Mouse (Mus musculus) bone marrow macrophage, adult 2 months (primary cell): ENCODE measurements around the gene Mst1. TPM values are rescaled to one million over a fixed set of nuclear protein-coding genes. Genes with fewer than 3 reads are reported as not detected.

Source experiments
- H3K27ac ChIP-seq: 2 replicates; pipeline ENCODE4 v1.5.1; 2012; ENCODE audit warnings: low read depth, low read length; ENCODE audit not compliant: insufficient read depth
- H3K4me1 ChIP-seq: 2 replicates; pipeline ENCODE4 v1.6.1; 2012; ENCODE audit warnings: low read length; ENCODE audit not compliant: control insufficient read depth, insufficient read depth
- H3K4me3 ChIP-seq: 2 replicates; pipeline ENCODE4 v1.5.1; 2012; ENCODE audit warnings: mild to moderate bottlenecking, low read length, moderate library complexity; ENCODE audit not compliant: insufficient read depth
- CTCF ChIP-seq: IDR thresholded peaks from 2 replicates; pipeline ENCODE4 v1.5.1; 2012; ENCODE audit warnings: low read depth, mild to moderate bottlenecking, low read length, moderate library complexity
- POLR2A ChIP-seq: IDR thresholded peaks from 2 replicates; pipeline ENCODE4 v1.6.1; 2012; ENCODE audit warnings: mild to moderate bottlenecking, low read depth, low read length, borderline replicate concordance
- polyA plus RNA-seq: library from polyadenylated mRNA; stranded (reverse); fragments of >200 nt; gene quantifications from 2 replicates; pipeline ENCODE4 v1.2.4, GENCODE M21; 2012; ENCODE audit not compliant: missing spikeins, insufficient read depth, insufficient read length

Mst1 gene
- polyA plus RNA-seq, result not detected in 2 replicates

DNA sequence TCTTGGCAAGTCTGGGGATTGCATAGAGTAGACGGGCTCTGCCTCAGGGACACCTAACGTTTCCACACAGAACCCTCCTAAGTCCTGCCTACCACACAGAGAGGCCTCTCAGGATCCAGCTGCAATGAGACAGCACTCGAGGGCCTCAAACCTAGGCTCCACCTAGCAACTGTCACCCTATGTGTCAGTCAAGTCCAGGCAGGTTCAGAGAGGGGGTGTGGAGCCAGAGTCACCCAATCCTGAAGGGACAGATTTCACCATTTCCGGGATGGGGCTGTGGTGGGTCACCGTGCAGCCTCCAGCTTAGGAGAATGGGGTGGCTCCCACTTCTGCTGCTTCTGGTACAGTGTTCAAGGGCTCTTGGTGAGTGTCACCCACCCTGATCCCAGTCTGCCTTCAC, at the start of gene Mst1:
TSS of gene Mst1 (plus strand) at position 269 of the 400 bp plus-strand sequence.
- Histone ChIP-seq H3K27ac (no peak within 1 kb of the TSS), H3K4me1 (peaks cover 8% of the 10 kb centered on the region), H3K4me3 (peak within 1 kb of the TSS; percentile 94)
- TF ChIP-seq POLR2A, result no peak
- TF ChIP-seq CTCF, result no peak

DNA sequence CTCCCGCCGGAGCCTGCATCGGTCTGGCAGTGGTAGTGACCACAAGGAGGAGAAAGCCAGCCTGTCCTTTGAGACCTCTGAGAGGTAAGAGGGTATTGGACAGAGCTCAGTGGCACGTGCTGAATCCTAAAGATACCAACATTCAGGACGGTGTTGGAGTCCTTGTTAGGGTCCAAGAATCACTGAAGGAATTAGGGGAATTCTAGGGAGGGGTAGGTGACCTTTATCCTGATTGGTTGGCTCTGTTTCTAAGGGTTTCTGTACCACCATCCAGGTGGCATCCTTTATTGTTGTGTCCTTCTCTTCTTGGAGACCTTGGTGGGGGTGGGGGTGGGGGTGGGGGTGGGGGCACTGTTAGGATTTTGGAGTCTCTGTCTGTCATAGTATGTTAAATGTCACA, 48.1 kb upstream of the Mst1 start:
- no peak overlapping the region for H3K27ac ChIP-seq
- no peak overlapping the region for H3K4me3 ChIP-seq
- TF ChIP-seq POLR2A (no peak), CTCF (no peak)
- H3K4me1 ChIP-seq, result no peaks in the 10 kb centered on the region

DNA sequence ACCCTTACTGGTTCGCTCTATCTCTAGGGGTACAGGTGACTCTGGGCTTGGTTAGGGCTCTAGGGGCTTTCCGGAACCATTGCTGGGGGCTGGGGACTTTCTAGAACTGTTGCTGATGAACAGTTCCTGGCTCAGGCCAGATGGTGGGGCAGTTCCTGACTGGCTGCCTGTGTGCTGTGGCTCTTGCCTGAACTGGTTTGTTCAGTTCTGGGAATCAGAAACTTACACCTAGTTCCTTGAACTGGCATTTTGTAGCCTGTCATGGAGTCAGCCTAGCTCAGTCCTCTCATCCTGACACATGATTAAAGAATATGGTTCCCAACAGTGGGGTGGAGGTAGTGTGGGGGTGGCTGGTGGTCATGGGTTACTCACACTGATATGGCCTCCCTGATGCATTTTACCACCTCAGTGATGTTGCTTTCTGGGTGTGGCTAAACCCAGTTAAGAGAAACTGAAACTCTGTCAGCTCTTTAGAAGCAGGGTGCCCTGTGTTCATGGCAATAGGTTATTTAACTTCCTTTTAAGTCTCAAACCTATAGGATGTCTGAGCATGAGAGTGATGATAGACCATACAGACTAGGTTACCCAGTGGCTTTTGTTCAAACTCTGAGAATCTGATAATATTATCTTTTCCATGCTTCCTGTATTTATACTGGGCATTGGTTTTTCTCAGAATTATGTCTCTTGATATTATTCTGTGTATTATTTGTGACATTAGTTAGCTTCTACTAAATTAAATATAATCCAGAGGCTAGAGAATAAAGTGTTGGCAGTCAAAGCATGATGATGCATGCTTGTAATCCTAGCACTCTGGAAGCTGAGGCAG, 44.7 kb upstream of the Mst1 start:
- TF ChIP-seq CTCF (no peak), POLR2A (no peak)
- no peaks in the 10 kb centered on the region for H3K4me1 ChIP-seq
- H3K27ac ChIP-seq, result no peak overlapping the region
- no peak overlapping the region for H3K4me3 ChIP-seq

DNA sequence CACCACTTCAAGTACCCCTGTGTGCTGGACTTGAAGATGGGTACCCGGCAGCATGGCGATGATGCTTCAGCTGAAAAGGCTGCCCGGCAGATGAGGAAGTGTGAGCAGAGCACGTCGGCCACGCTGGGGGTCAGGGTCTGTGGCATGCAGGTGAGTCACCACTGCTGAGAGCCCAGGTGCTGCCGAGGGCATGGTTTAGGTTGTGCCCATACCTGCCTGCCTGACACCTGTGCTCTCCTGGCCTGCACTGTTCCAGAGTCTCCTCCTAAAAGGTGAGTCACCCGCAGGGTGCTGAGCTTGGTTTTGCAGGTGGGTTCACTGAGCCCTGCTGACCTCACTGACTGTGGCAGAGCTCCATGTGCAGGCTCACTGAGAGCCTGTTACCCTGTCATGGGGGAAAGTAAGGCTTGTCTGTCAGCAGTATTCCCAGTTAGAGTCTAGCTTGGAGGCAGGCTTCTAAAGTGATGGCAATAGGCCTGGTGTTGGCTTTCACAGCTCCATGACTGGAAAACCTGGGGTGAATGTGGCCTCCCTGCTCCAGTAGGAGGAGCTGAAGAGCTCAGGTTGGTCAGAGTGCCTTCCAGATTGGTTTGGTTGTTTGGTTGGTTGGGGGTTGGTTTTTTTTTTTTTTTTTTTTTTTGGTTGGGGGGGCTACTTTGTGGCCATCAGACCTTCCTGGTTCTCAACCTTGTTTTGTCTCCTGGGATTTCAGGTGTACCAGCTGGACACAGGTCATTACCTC, 35.3 kb upstream of the Mst1 start:
- H3K4me3 ChIP-seq, result no peak overlapping the region
- H3K4me1 ChIP-seq, result peaks cover 4% of the 10 kb centered on the region

DNA sequence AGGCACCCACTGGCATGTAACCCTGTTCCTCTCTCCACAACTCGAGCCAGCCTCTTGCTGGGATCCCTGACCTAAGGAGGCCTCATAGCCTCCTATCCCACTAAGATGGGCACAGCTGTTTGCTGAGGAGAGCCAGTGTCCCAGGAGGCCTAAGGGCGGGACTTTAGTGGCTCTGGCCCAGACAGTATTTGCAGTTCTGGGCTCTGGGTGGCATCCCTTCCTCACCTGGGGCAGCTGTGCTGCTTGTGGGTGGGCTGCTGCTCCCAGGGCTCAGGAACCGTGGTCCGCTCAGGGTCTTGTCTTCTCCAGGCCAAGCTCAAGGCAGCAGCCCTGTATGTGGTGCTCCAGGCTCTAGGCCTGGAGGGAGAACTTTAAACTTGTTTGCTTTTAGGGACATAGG, 33.7 kb upstream of the Mst1 start:
- TF ChIP-seq POLR2A, result no peak
- TF ChIP-seq CTCF, result no peak
- no peak overlapping the region for H3K4me3 ChIP-seq

More for the DNA sequence above, 35.3 kb upstream of the Mst1 start:
- no peak for TF ChIP-seq CTCF
- TF ChIP-seq POLR2A, result no peak
- no peak overlapping the region for H3K27ac ChIP-seq

DNA sequence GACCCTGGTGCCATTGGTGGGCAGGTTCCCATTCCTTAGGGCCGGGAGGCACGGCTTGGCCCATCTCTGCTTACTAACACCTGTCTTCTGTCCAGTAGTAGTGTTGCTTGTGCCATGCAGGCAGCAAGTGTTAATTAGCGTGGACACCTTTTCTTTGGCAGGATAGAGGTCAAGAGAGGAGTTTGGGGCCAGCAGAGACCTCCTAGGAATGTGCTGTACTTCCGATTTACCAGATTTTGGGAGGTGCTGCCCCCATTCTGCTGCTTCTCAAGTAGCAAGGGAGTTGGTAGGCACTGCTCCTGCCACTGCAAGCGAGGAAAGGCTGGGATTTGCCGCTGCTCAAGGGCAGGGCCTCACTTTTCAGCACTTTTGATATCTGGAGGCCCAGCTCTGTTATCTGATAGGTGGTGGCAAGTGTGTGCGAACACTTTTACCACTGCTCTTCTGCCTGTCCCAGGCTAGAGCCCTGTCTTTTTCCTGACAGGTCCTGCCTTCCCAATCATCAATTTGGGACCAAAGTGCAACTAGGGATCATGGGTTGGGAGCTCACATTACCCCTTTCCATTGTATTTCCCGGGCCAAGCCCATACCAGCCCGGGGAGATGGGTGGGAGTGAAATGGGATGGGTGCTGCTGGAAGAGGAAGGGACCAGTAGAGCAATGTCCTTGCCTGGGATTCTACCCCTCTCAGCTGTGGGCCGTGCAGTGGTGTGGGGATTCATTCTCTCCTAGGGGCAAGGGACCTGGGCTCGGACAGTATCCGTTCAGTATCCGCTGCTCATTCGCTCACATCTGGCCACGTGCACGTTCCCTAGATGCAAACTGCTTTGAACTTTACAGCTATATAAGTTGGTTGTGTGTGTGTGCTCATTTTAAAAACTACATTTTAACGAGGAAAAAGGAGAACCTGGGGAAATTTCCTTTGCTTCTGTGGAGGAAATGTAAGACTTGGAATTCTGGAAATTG, 32.4 kb upstream of the Mst1 start:
- H3K4me3 ChIP-seq, result peak overlapping the region; percentile 59
- H3K4me1 ChIP-seq, result peaks cover 10% of the 10 kb centered on the region
- no peak for TF ChIP-seq CTCF
- no peak for TF ChIP-seq POLR2A
- H3K27ac ChIP-seq, result no peak overlapping the region; the same call in 1 of the 2 replicates

More for the DNA sequence above, 33.7 kb upstream of the Mst1 start:
- H3K27ac ChIP-seq, result no peak overlapping the region
- H3K4me1 ChIP-seq, result peaks cover 8% of the 10 kb centered on the region

DNA sequence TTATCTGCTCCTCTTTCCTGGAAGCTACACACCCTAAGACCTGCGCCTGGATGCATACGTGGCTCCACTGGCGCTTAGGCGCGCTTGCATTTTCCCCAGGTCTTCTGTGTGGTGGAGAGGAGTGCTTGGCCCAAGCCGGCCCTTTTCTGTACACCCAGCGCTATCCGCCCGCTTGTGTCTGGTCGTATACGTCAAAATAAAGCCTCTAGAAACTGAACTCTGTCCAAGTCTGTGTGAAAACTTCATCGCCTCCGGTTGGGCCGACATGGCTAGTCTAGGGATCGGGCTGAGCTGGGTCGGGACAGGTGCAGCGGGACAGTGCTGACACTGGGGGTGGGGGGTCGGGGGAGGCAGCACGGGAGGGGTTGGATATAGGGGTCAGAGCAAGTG, 31.7 kb upstream of the Mst1 start:
- Histone ChIP-seq H3K27ac (peak overlapping the region; percentile 35), H3K4me1 (peaks cover 14% of the 10 kb centered on the region), H3K4me3 (peak overlapping the region; percentile 59)
- TF ChIP-seq CTCF (no peak), POLR2A (no peak)

DNA sequence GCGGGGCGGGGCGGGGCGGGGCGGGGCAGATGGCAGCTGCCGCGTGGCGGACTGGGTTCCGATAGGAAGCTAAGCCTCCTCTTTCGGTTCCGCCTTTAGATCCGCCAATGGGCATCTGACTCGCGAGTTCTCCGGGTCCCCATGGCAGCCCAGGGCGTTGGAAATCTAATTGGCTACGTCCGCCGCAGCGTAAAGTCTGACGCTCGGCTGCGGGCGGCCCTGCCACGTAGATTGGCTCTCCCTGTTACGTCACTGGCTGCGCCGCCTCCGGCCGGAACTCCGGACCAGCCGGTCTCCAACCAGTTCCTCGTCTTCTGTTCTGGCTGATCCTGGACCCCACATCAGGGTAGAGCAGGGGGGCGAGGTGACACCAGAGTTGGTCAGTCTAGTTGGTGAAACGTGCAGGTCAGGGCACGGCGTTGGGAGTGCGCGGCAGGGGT, 31.2 kb upstream of the Mst1 start, which contains the start of gene Gmppb:
TSS of gene Gmppb (plus strand) at position 227 of the 440 bp plus-strand sequence.
- no peak for TF ChIP-seq CTCF
- no peak for TF ChIP-seq POLR2A
- H3K27ac ChIP-seq, result peak within 1 kb of the TSS; percentile 35
- H3K4me1 ChIP-seq, result peaks cover 14% of the 10 kb centered on the region
- peak within 1 kb of the TSS; percentile 69 for H3K4me3 ChIP-seq
